Mouse (Mus musculus): ENCODE measurements around the gene Nobox.

DNA sequence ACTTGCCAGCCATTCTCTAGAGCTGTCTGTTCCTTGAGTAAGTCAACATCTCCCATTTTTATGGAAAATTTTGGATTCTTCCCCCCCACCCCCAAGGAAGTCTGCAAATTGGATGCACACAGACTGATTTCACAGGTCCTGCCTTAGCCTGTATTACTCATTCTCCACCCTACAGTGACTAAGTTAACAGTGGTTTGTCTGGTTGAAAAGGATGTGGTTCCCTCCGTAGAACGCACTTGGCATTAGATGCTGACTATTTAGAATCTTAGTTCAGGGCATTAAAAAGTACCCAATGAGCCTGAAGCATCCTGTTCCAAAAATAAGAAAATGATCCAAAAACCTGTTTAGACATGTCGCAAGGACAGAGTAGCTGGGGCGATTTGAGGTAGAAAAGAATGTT, 44.1 kb upstream of the Nobox start:
- no peak for TF ChIP-seq CTCF (IDR thresholded peaks at IDR 0.05; ENCODE audit: borderline replicate concordance, insufficient read depth, low read length)
- TF ChIP-seq POLR2A (IDR thresholded peaks at IDR 0.05; ENCODE audit: low read depth, low read length), result no peak
